Mouse (Mus musculus) left cerebral cortex, adult 9 months (tissue): Measurements from ENCODE around the gene Tlnrd1.
A peak's percentile ranks its signal among the peaks of the same experiment; 100 is the strongest.
"Not testable (repeated sequence)": the region's sequence is repeated elsewhere in the genome, so short reads cannot be mapped to it uniquely, and the experiment has no call there.

Experiments used
- DNase-seq, 2 experiments: peaks; one replicate each; pipeline ENCODE4 v3.0.0; 2022; ENCODE audit warnings: low spot score in 2 of 2

The Tlnrd1 gene

GRCm38 (mm10) chr7:83884021-83884658 lies at the start of gene Tlnrd1, which contains the start of gene Mesd:
TSS of gene Tlnrd1 (minus strand) at chr7:83884305.
TSS of gene Mesd (plus strand) at chr7:83884466.
- peak; percentile 81 to 91 for DNase-seq

- DNase-seq = no peak
Observed at GRCm38 (mm10) chr7:83921637-83922036, 37.5 kb upstream of the Tlnrd1 start.

- no peak for DNase-seq
Observed at GRCm38 (mm10) chr7:83920241-83920640, 36.1 kb upstream of the Tlnrd1 start.

- DNase-seq = peak in 1 of 2 experiments; percentile 89
Observed at GRCm38 (mm10) chr7:83914566-83914965, 30.5 kb upstream of the Tlnrd1 start.

GRCm38 (mm10) chr7:83913995-83914394 lies 29.9 kb upstream of the Tlnrd1 start:
- no peak for DNase-seq

- no peak for DNase-seq
Observed at GRCm38 (mm10) chr7:83913405-83913932, 29.4 kb upstream of the Tlnrd1 start.

GRCm38 (mm10) chr7:83911909-83912308 lies 27.8 kb upstream of the Tlnrd1 start:
- no peak for DNase-seq

GRCm38 (mm10) chr7:83904831-83905230 lies 20.7 kb upstream of the Tlnrd1 start:
- DNase-seq = no peak

GRCm38 (mm10) chr7:83902296-83903145 lies 18.4 kb upstream of the Tlnrd1 start:
- no peak for DNase-seq

- DNase-seq = no peak
Observed at GRCm38 (mm10) chr7:83901425-83901824, 17.3 kb upstream of the Tlnrd1 start.

- no peak for DNase-seq
Observed at GRCm38 (mm10) chr7:83900519-83900918, 16.4 kb upstream of the Tlnrd1 start.

- DNase-seq = no peak
Observed at GRCm38 (mm10) chr7:83898267-83898666, 14.2 kb upstream of the Tlnrd1 start.

- DNase-seq = no peak
Observed at GRCm38 (mm10) chr7:83896077-83896740, 12.1 kb upstream of the Tlnrd1 start.

GRCm38 (mm10) chr7:83894348-83894747 lies 10.2 kb upstream of the Tlnrd1 start:
- DNase-seq = no peak

- DNase-seq = no peak
Observed at GRCm38 (mm10) chr7:83892333-83892669, 8.2 kb upstream of the Tlnrd1 start.

GRCm38 (mm10) chr7:83891433-83892332 lies 7.6 kb upstream of the Tlnrd1 start:
- DNase-seq = peak; percentile 97 to 99

GRCm38 (mm10) chr7:83889946-83890345 lies 5.8 kb upstream of the Tlnrd1 start:
- DNase-seq = not testable (repeated sequence)

GRCm38 (mm10) chr7:83889383-83889782 lies 5.3 kb upstream of the Tlnrd1 start:
- DNase-seq = no peak

GRCm38 (mm10) chr7:83886366-83887129 lies 2.4 kb upstream of the Tlnrd1 start:
- DNase-seq = no peak

- DNase-seq = no peak
Observed at GRCm38 (mm10) chr7:83885835-83886234, 1.7 kb upstream of the Tlnrd1 start.
